Mouse (Mus musculus) ZHBTc4 (cell line): Measurements from ENCODE around the gene Atp1a1.

Experiments used
- DNase-seq: peaks from one replicate; pipeline ENCODE4 v3.0.0-alpha.2; 2011; ENCODE audit warnings: low read depth, low spot score

Atp1a1 gene

GRCm38 (mm10) chr3:101552621-101553620, 51.6 kb downstream of the Atp1a1 start:
- DNase-seq = no peak

- DNase-seq = peak; percentile 25
These were observed 52.8 kb downstream of the Atp1a1 start for GRCm38 (mm10) chr3:101551457-101552230.

- no peak for DNase-seq
These were observed 54.7 kb downstream of the Atp1a1 start for GRCm38 (mm10) chr3:101549749-101550148.

- no peak for DNase-seq
These were observed 60.4 kb downstream of the Atp1a1 start for GRCm38 (mm10) chr3:101544116-101544515.

- no peak for DNase-seq
These were observed 62.9 kb downstream of the Atp1a1 start for GRCm38 (mm10) chr3:101541571-101541970.

GRCm38 (mm10) chr3:101540568-101540967, 63.9 kb downstream of the Atp1a1 start:
- no peak for DNase-seq

GRCm38 (mm10) chr3:101536322-101536721, 68.2 kb downstream of the Atp1a1 start:
- DNase-seq = no peak

GRCm38 (mm10) chr3:101534311-101534710, 70.2 kb downstream of the Atp1a1 start:
- DNase-seq = no peak

- DNase-seq = no peak
These were observed 71.1 kb downstream of the Atp1a1 start for GRCm38 (mm10) chr3:101533373-101533772.

GRCm38 (mm10) chr3:101530928-101531327, 73.6 kb downstream of the Atp1a1 start:
- no peak for DNase-seq

GRCm38 (mm10) chr3:101528900-101529594, 75.4 kb downstream of the Atp1a1 start:
- DNase-seq = no peak

GRCm38 (mm10) chr3:101528157-101528899, 76.2 kb downstream of the Atp1a1 start:
- no peak for DNase-seq

- no peak for DNase-seq
These were observed 77.9 kb downstream of the Atp1a1 start for GRCm38 (mm10) chr3:101526603-101527002.
